Mouse (Mus musculus): ENCODE results near the gene Polr2b. TPM values are rescaled to one million over a fixed set of nuclear protein-coding genes. Genes with fewer than 3 reads are reported as not detected.

Polr2b gene
- total and polyA plus RNA-seq, 3 experiments: 58.3 to 178 (median 91.4) TPM

DNA sequence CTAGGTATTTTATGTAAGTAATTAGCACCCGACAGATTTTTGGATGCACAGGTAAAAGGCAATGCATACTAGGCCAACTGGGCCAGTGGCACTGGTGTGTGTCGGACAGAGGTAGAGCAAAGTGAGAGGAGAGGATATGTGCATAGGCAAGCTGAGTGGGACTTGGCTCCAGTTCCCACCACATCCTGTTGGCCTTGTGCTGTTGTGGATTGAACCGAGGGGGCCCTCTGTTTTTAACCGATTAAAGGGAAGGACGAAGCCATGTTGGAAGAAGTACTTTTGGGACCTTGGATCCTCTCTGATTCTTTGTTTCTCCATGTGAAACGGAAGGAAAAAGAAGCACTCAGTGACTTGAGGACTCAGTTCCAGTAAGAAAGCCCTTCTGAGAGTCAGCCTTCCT is 78.4 kb downstream of the Polr2b start:
- H3K9me3 ChIP-seq (replicated peaks; ENCODE audit: insufficient read depth, low read length): no peaks in the 10 kb centered on the region
- no peak overlapping the region for H3K9ac ChIP-seq (ENCODE audit: control insufficient read depth, low read depth, low read length, poor library complexity, severe bottlenecking)
- no peak for DNase-seq (ENCODE audit: low read depth, low spot score)
- TF ChIP-seq ELF1 (IDR thresholded peaks at IDR 0.05; ENCODE audit: low read depth, low read length) (no peak), ZNF384 (IDR thresholded peaks at IDR 0.05; ENCODE audit: low read depth, low read length) (no peak), UBTF (IDR thresholded peaks at IDR 0.05; ENCODE audit: borderline replicate concordance, insufficient read depth, low read depth, low read length) (no peak), RAD21 (IDR thresholded peaks at IDR 0.05; ENCODE audit: low read depth, low read length) (no peak), POLR2AphosphoS5 (IDR thresholded peaks at IDR 0.05; ENCODE audit: borderline replicate concordance, low read depth, low read length) (no peak), MXI1 (IDR thresholded peaks at IDR 0.05; ENCODE audit: low read depth, low read length) (no peak), TAL1 (IDR thresholded peaks at IDR 0.05; ENCODE audit: low read length) (no peak)
- H3K27ac ChIP-seq (ENCODE audit: control insufficient read depth, low read depth, low read length): no peak overlapping the region
- peaks cover 0 to 2% of the 10 kb centered on the region in 2 experiments; a peak in 1 of 4 replicates for H3K27me3 ChIP-seq (ENCODE audit: control insufficient read depth in 1 of 2, insufficient read depth in 2 of 2, low read length in 2 of 2)
- no peaks in the 10 kb centered on the region for H3K36me3 ChIP-seq (ENCODE audit: control insufficient read depth in 1 of 2, insufficient read depth in 2 of 2, low read length in 2 of 2)
- H3K4me3 ChIP-seq (ENCODE audit: control insufficient read depth in 1 of 2, insufficient read depth in 1 of 2, low read depth in 2 of 2, low read length in 2 of 2): no peak overlapping the region
- no peaks in the 10 kb centered on the region for H3K4me1 ChIP-seq (ENCODE audit: control insufficient read depth in 1 of 2, insufficient read depth in 2 of 2, low read length in 2 of 2)
- no peaks in the 10 kb centered on the region for H3K79me2 ChIP-seq (ENCODE audit: control insufficient read depth, insufficient read depth, low read length, poor library complexity)

DNA sequence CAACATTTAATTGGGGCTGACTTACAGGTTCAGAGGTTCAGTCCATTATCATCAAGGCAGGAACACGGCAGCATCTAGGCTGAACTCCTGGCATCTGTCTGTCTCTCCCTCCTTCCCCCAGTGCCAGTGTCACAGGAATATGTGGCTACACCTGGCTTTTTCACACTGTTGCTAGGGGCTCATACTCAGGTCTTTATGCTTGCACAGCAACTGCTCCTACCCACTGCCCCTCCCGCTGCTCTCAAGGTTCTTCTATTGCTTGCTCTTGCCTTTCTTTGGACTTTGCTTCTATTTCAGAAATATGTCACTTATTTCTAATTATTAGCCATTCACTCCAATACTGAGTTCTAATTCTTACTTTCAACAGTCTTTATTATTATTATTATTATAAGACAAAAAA is 80.3 kb downstream of the Polr2b start:
- Histone ChIP-seq H3K9me3 (replicated peaks; ENCODE audit: insufficient read depth, low read length) (no peaks in the 10 kb centered on the region), H3K79me2 (ENCODE audit: control insufficient read depth, insufficient read depth, low read length, poor library complexity) (no peaks in the 10 kb centered on the region), H3K4me1 (ENCODE audit: control insufficient read depth in 1 of 2, insufficient read depth in 2 of 2, low read length in 2 of 2) (no peaks in the 10 kb centered on the region), H3K36me3 (ENCODE audit: control insufficient read depth in 1 of 2, insufficient read depth in 2 of 2, low read length in 2 of 2) (no peaks in the 10 kb centered on the region), H3K9ac (ENCODE audit: control insufficient read depth, low read depth, low read length, poor library complexity, severe bottlenecking) (no peak overlapping the region), H3K27ac (ENCODE audit: control insufficient read depth, low read depth, low read length) (no peak overlapping the region), H3K27me3 (ENCODE audit: control insufficient read depth in 1 of 2, insufficient read depth in 2 of 2, low read length in 2 of 2) (peaks cover 0 to 2% of the 10 kb centered on the region in 2 experiments; a peak in 1 of 4 replicates), H3K4me3 (ENCODE audit: control insufficient read depth in 1 of 2, insufficient read depth in 1 of 2, low read depth in 2 of 2, low read length in 2 of 2) (no peak overlapping the region)
- DNase-seq (ENCODE audit: low read depth, low spot score): no peak
- TF ChIP-seq TAL1 (IDR thresholded peaks at IDR 0.05; ENCODE audit: low read length) (no peak), HCFC1 (IDR thresholded peaks at IDR 0.05; ENCODE audit: low read depth, low read length) (no peak), GATA1 (IDR thresholded peaks at IDR 0.05; ENCODE audit: low read depth, low read length) (no peak), EP300 (IDR thresholded peaks at IDR 0.05; ENCODE audit: low read depth in 1 of 2, low read length in 2 of 2) (no peak), E2F4 (IDR thresholded peaks at IDR 0.05; ENCODE audit: borderline replicate concordance, low read depth, low read length) (no peak), SMC3 (IDR thresholded peaks at IDR 0.05; ENCODE audit: low read depth, low read length) (no peak), USF2 (IDR thresholded peaks at IDR 0.05; ENCODE audit: borderline replicate concordance in 1 of 2, insufficient read depth in 1 of 2, low read depth in 1 of 2, low read length in 2 of 2) (no peak), UBTF (IDR thresholded peaks at IDR 0.05; ENCODE audit: borderline replicate concordance, insufficient read depth, low read depth, low read length) (no peak), MEF2A (IDR thresholded peaks at IDR 0.05; ENCODE audit: extremely low read depth, insufficient replicate concordance, low read depth, low read length, poor library complexity, severe bottlenecking) (no peak), GABPA (IDR thresholded peaks at IDR 0.05; ENCODE audit: low read depth, low read length) (no peak), USF1 (IDR thresholded peaks at IDR 0.05; ENCODE audit: low read depth, low read length) (no peak), JUND (IDR thresholded peaks at IDR 0.05; ENCODE audit: low read depth, low read length) (no peak), KAT2A (conservative IDR thresholded peaks at IDR 0.05; ENCODE audit: low read depth, low read length) (no peak), TBP (IDR thresholded peaks at IDR 0.05; ENCODE audit: low read depth, low read length) (no peak), POLR2AphosphoS5 (IDR thresholded peaks at IDR 0.05; ENCODE audit: borderline replicate concordance, low read depth, low read length) (no peak), SIN3A (IDR thresholded peaks at IDR 0.05; ENCODE audit: low read length) (no peak)
